In genomic region chr7:30044354-30044753, GRCm38 (mm10) we compare ENCODE assay signal across 16 mouse cellular contexts. TPM values are rescaled to one million over a fixed set of nuclear protein-coding genes. Genes with fewer than 3 reads are reported as not detected.
"Had no signal": no experiment of that assay in that cellular context is flagged by ENCODE, and none has a peak within 500 bp of the region (broad histone marks: within the 10 kb centered on the region; RNA-seq: fewer than 3 reads in every experiment).

No protein-coding gene starts in this region.

- H3K4me2 ChIP-seq: limb, embryonic 15.5 days; liver, embryonic 12.5 days; lung, embryonic 14.5 days; midbrain, embryonic 13.5 days; neural tube, embryonic 12.5 days had no signal

- DNase-seq: kidney, postnatal 14 days; left cerebral cortex, postnatal 4 days; lung, embryonic 14.5 days; lung, postnatal 10 days; thymus, adult 18-20 months; thymus, postnatal 25 days had no signal

- H3K9ac ChIP-seq: limb, embryonic 15.5 days; liver, embryonic 12.5 days; lung, embryonic 14.5 days; midbrain, embryonic 13.5 days; neural tube, embryonic 12.5 days had no signal

- H3K27ac ChIP-seq: limb, embryonic 15.5 days; liver, embryonic 12.5 days; midbrain, embryonic 13.5 days; neural tube, embryonic 12.5 days had no signal

- H3K36me3 ChIP-seq: liver, embryonic 12.5 days had no signal

- H3K4me1 ChIP-seq: limb, embryonic 15.5 days; liver, embryonic 12.5 days; midbrain, embryonic 13.5 days; neural tube, embryonic 12.5 days had no signal

- H3K9me3 ChIP-seq: limb, embryonic 15.5 days; liver, embryonic 12.5 days; midbrain, embryonic 13.5 days; neural tube, embryonic 12.5 days had no signal

- H3K4me3 ChIP-seq: limb, embryonic 15.5 days; liver, embryonic 12.5 days; midbrain, embryonic 13.5 days; myocyte; neural tube, embryonic 12.5 days had no signal

- H3K27me3 ChIP-seq: limb, embryonic 15.5 days; liver, embryonic 12.5 days; midbrain, embryonic 13.5 days; neural tube, embryonic 12.5 days had no signal

- ATAC-seq: intestine, embryonic 16.5 days; liver, embryonic 12.5 days; midbrain, embryonic 13.5 days had no signal

RNA-seq across cellular contexts. Expression of gene Gm26920, which starts 45.9 kb away (rescaled TPM):
- total RNA-seq: layer of hippocampus, adult 8-10 months; layer of hippocampus, postnatal 14 days; neutrophil, adult 5-6 weeks had no signal
- polyA plus RNA-seq: liver, embryonic 16.5 days had no signal
